Mouse (Mus musculus) ovary, postnatal 10 days (tissue): Measurements from ENCODE around the gene Efcab11.
"Not testable (repeated sequence)": the region's sequence is repeated elsewhere in the genome, so short reads cannot be mapped to it uniquely, and the experiment has no call there.

Experiments
- DNase-seq: peaks from one replicate; pipeline ENCODE4 v3.0.0; 2022; ENCODE audit warnings: low spot score

Efcab11 gene

GRCm38 (mm10) chr12:99807891-99808290 lies 76.3 kb downstream of the Efcab11 start:
- DNase-seq = no peak

DNA sequence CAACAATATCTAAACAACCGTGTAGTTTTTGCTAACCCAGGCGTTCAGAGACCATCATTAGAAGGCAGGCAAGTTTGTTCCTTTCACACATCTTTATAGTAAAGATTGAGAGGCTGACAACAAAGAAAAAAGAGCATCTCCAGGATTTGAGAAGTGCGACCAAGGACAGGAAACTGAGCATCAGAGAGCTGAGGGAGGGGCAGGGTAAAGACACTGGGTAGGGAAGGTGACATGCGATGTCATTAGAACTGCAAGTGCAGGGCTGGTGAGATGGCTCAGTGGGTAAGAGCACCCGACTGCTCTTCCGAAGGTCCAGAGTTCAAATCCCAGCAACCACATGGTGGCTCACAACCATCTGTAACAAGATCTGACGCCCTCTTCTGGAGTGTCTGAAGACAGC lies 77.5 kb downstream of the Efcab11 start:
- not testable (repeated sequence) for DNase-seq

GRCm38 (mm10) chr12:99795921-99796320 lies 88.3 kb downstream of the Efcab11 start:
- no peak for DNase-seq

DNA sequence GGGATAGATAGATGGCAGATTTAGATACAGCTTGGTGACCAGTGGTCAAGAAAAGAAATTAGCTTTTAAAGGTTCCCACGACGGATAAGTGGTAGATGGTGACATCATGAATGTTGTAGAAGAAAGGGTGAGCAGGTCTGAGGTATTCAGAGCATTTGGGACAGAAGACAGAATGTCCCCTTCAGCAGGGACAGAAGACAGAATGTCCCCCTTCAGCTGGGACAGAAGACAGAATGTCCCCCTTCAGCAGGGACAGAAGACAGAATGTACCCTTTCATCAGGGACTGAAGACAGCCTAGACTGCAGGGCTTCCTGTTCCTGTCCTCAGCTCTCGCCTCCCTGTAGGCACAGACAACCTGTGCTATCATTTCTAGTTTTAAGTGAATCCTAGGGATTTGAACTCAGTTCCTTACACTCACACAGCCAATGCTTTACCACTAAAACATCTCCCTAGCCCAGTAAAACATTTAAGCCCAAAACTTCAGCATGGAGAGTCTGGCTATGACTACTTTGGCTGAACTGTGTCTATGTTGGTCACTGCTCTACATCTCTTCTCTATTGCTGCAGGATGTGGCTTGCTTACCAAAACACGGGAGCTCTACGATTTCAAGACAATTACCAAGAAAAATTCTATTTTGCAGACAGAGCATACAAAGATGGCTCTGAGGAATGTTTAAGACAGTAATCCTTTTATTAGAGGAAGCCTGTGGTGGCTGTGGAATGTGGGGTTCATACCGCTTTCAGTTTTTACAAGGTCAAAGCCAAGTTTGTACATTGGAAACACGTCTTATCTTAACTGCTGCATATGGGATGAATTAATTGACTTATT lies 89.2 kb downstream of the Efcab11 start:
- no peak for DNase-seq

- no peak for DNase-seq
Measured at GRCm38 (mm10) chr12:99794158-99794515, 90.1 kb downstream of the Efcab11 start.

- DNase-seq = no peak
Measured at GRCm38 (mm10) chr12:99793465-99794157, 90.6 kb downstream of the Efcab11 start.

GRCm38 (mm10) chr12:99789283-99789960 lies 94.8 kb downstream of the Efcab11 start:
- DNase-seq = no peak

DNA sequence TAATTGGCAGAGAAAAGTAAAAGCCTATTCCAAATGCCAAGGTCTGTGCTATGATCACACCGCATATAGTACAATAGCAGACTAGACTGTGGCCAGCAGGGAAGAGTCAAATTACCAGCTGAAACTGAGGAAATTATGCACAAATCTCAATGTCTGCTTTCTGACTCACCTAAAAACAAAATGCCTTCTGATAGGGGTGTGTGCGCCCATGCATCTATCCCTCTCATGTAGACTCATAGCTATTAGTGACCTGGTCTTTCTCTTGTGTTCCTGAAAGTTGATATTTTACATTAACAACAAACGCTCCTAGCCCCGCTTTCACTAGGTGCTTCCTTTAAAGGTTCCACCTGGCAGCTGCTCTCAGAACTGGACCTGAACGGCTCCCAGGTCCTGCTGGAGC lies 102.5 kb downstream of the Efcab11 start:
- no peak for DNase-seq

DNA sequence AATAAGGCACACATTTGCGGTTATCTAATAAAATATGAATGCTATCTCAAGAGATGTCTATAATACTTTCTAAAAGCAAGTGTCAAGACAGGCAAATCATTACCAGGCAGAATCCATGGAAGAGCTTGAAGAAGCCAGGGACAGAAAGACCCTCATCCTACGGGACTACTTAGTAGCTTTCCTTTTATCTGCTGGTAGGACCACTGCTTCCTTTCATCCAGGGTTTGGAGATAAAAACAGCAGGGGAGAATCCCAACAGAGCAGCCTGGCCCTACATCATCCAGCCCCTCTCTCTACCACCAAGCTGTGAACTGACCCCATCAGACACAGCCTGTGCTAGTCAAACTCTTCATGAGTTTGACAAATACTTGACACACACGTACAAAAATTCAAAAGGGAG lies 103.8 kb downstream of the Efcab11 start:
- no peak for DNase-seq

- DNase-seq = no peak
Measured at GRCm38 (mm10) chr12:99779908-99780307, 104.3 kb downstream of the Efcab11 start.

DNA sequence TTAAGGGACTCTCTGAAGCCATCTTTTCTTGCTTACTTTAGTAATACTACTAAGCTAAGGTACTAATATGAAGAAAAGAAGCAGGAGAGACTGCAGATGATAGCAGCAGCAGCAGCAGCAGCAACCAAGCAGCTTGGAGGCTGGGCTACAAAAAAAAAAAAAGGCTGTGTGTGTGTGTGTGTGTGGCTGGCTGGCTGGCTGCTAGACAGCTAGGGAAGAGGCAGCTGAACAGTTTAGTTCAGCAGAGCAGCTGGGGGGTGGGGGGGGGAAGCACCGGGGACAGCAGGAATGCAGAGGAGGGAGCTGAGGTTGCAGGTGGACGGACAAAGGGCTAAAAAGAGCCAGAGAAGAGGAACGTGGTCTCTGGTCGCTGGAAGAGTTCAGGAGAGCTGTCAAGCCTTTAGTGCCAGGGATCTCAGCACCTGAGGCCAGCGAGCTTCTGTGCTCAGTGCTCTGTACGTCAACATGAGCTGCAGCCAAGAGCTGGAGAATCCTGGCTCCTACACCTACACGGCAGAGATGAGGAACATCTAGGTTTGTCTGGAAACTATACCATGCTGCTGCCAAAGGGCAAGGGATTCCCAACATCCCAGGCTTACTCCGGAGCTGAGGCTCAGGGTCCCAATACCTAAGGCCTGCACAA lies 107.6 kb downstream of the Efcab11 start:
- DNase-seq = no peak

DNA sequence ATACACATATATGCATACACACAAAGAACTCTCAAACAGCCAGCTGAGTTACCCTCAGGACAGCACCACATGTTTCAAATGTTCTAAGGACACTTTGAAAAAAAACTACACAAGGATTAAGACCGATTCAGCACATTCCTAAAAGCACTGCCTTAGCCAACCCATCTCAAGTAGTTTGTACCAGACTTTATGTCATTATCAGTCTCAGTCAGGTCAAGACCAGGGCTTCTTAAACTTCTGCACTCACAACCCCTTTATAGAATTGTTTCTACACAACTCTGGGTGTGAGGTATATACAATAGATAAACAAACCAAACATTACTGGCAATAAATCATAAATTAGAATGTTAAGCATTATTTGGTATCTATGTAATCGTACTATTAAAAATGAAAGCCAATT lies 109.4 kb downstream of the Efcab11 start:
- no peak for DNase-seq

- DNase-seq = no peak
Measured at GRCm38 (mm10) chr12:99773636-99774193, 110.5 kb downstream of the Efcab11 start.

DNA sequence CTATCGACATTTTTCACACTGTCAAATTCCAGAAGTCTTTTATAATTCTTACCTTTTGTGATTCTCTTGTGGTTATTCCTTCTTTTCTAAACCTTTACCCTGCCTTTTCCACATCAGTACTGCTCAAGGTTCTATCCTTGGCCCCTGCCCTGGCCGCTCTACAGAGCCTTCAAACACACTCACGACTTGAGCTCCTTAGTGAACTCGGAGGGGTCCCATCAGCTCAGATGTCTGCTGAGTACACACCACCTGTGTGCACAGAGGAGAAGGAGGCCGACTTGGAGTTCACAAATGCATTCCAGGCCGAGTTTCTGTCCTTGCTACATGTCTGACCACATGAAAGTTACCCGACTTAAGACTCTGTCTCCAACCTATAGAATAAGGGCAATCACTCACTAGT lies 113.2 kb downstream of the Efcab11 start:
- DNase-seq = no peak

- no peak for DNase-seq
Measured at GRCm38 (mm10) chr12:99769626-99770025, 114.6 kb downstream of the Efcab11 start.

DNA sequence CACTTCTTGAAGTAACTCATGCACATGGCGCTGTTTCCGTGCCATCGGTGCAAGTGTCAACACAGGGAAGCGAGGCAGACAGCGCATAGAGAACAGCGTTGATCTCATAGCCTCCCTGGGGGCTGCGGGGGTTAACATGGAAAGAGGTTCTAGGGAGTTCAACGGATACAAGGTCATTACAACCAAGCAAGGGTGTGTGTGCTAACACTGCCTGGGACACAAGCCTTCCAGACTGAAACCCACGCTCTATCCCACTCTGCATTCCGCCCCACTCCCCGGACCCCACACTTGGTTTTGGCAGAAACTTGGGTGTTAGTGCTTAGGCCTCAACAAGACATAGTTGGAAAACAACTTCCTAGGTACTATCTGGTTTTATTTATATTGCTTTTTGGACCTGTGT lies 116.5 kb downstream of the Efcab11 start:
- no peak for DNase-seq

DNA sequence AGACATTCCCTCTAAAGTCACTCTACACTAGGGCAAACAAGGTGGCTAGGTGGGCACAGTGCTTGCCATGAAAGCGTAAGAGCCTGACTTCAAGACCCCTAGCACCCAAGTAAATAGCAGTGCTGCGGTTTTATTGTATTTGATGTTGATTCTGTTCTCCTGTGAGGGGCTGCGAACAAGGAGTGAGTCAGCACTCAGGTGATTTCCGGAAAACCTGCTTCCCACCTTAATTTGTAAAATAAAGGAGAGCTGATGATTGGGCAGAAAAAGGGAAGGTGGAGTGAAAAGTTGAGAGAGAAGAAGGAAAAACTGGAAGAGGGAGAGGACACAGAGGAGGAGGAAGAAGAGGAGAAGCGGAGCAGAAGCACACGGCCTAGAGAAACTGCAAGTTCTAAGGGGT lies 118.3 kb downstream of the Efcab11 start:
- no peak for DNase-seq

GRCm38 (mm10) chr12:99764053-99764452 lies 120.2 kb downstream of the Efcab11 start:
- DNase-seq = no peak

DNA sequence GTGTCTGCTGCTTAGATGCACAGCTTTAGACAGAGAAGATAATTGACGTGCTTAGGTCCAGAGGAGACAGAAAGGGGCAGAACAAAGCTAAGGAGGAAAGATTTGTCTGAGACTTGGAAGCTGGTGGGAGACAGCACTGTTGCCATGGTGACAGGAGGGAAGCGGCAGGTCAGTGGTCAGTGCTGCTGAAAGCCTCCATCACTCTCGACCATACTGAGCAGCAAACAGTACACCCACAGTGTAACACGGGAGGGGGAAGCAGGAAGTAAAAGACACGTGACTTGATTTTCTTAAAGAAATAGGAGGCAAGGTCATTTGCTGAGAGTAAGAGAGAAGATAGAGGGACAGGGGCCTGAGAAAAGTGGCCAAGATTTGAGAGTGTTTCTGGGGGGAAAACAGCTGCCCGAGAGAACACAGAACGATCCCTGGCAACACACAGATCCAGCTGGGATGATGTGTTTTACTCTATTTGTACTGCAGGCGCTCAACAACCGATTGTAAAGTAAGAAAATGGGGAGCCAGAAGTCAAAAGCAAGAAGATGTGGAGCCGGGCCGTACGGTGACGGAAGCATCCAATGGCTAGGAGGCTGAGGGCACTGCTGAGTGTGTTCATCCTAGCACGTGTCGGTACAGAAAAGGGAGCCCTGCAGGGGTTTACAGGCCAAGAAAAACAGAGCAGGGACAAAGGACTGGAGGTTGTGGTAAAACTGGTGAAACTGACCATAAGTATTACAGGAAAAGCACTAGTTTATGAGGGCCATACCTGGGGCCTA lies 126.3 kb downstream of the Efcab11 start:
- no peak for DNase-seq

GRCm38 (mm10) chr12:99756914-99757687 lies 127.1 kb downstream of the Efcab11 start:
- DNase-seq = no peak

DNA sequence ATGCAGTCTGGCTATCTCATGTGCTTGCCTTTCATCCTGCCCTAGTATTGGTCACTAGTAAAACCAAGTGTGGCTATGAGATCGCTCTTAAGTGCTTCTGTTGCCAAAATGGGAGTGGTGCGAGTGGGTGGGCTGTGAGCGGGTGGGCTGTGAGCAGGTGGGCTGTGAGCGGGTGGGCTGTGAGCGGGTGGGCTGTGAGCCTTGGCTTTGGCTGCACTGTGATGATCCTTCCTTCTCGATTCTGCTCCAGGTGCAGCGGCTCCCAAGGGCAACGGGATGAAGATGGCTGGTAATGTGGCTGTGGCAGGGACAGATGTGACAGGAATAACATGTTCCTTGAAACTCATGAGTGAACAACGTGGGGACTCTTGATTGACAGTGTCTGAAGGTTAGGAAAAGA lies 128.0 kb downstream of the Efcab11 start:
- DNase-seq = no peak
